Mouse (Mus musculus) thymus, adult 2 months (tissue): ENCODE measurements around the gene Dock9.

ENCODE experiments used
- CTCF ChIP-seq: fragments of 200-500 bp; IDR thresholded peaks from 2 replicates; pipeline ENCODE4 v1.5.1; 2012; ENCODE audit warnings: mild to moderate bottlenecking, control low read depth, low read length, moderate library complexity, borderline replicate concordance; ENCODE audit not compliant: control insufficient read depth, poor library complexity, insufficient read depth; ENCODE audit errors: extremely low read depth
- POLR2A ChIP-seq: fragments of 200-500 bp; IDR thresholded peaks from 2 replicates; pipeline ENCODE4 v1.6.1; 2012; ENCODE audit warnings: mild to moderate bottlenecking, low read length, control low read depth, moderate library complexity; ENCODE audit not compliant: control insufficient read depth, poor library complexity, insufficient read depth; ENCODE audit errors: extremely low read depth

DNA sequence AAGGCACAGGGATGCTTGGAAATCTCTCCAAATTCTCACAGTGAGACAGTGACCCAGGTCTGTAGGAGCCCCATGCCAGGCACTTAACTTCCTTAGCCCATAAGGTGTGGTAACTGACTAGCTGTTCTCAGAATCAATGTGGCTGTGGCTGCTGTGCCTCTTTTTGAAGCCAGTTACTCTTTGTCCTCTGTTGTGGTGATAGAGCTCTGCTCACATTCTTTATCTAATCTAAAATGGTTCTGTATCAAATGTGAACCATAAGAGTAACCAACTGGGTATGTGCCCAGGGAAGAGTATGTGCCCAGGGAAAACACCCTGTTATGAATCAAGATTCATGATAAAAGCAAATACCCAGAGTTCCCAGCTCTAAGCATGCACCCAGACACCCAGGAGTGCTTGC lies 243.9 kb downstream of the Dock9 start:
- TF ChIP-seq CTCF (no peak), POLR2A (no peak)
